Mouse (Mus musculus) CD8-positive naive resting alpha-beta T cell, adult 2 months (primary cell): ENCODE data around the gene Brat1.
"Not testable (repeated sequence)": the region's sequence is repeated elsewhere in the genome, so short reads cannot be mapped to it uniquely, and the experiment has no call there.

Experiments used
- DNase-seq, 2 experiments: peaks; one replicate each; pipeline ENCODE4 v3.0.0; 2022; ENCODE audit warnings: low read depth in 2 of 2, low spot score in 2 of 2

Brat1 gene

GRCm38 (mm10) chr5:140704378-140705251 is at the start of gene Brat1:
Brat1 (plus strand) TSS chr5:140705011.
- DNase-seq: peak; percentile 100

GRCm38 (mm10) chr5:140659607-140660272 is 45.1 kb upstream of the Brat1 start:
- no peak for DNase-seq

GRCm38 (mm10) chr5:140660398-140660797 is 44.4 kb upstream of the Brat1 start:
- no peak for DNase-seq

- no peak for DNase-seq
Measured at GRCm38 (mm10) chr5:140661427-140661826, 43.4 kb upstream of the Brat1 start.

- no peak for DNase-seq
Measured at GRCm38 (mm10) chr5:140661875-140662643, 42.8 kb upstream of the Brat1 start.

- no peak for DNase-seq
Measured at GRCm38 (mm10) chr5:140662741-140663592, 41.8 kb upstream of the Brat1 start.

- peak; percentile 71 to 76 for DNase-seq
Measured at GRCm38 (mm10) chr5:140663621-140664180, 41.1 kb upstream of the Brat1 start.

- no peak for DNase-seq
Measured at GRCm38 (mm10) chr5:140672115-140672514, 32.7 kb upstream of the Brat1 start.

GRCm38 (mm10) chr5:140672603-140673002 is 32.2 kb upstream of the Brat1 start:
- DNase-seq: not testable (repeated sequence)

- DNase-seq: no peak
Measured at GRCm38 (mm10) chr5:140674036-140674435, 30.8 kb upstream of the Brat1 start.

- no peak for DNase-seq
Measured at GRCm38 (mm10) chr5:140675079-140675478, 29.7 kb upstream of the Brat1 start.

- no peak for DNase-seq
Measured at GRCm38 (mm10) chr5:140675640-140676039, 29.2 kb upstream of the Brat1 start.

- no peak for DNase-seq
Measured at GRCm38 (mm10) chr5:140677137-140677536, 27.7 kb upstream of the Brat1 start.

- DNase-seq: no peak
Measured at GRCm38 (mm10) chr5:140680051-140680450, 24.8 kb upstream of the Brat1 start.

- no peak for DNase-seq
Measured at GRCm38 (mm10) chr5:140680950-140681349, 23.9 kb upstream of the Brat1 start.

- DNase-seq: no peak
Measured at GRCm38 (mm10) chr5:140682113-140682512, 22.7 kb upstream of the Brat1 start.

GRCm38 (mm10) chr5:140684343-140685148 is 20.3 kb upstream of the Brat1 start:
- DNase-seq: peak; percentile 19 to 31

GRCm38 (mm10) chr5:140688434-140688833 is 16.4 kb upstream of the Brat1 start:
- DNase-seq: no peak

- DNase-seq: no peak
Measured at GRCm38 (mm10) chr5:140695987-140696386, 8.8 kb upstream of the Brat1 start.
